Mouse (Mus musculus) skeletal muscle tissue, adult 2 months (tissue): ENCODE data around the gene Ccdc15.

ENCODE experiments used
- DNase-seq: peaks from one replicate; pipeline ENCODE4 v3.0.0-alpha.2; 2012; ENCODE audit warnings: low read depth, low spot score

Ccdc15 gene

GRCm38 (mm10) chr9:37232201-37233195 lies 115.7 kb downstream of the Ccdc15 start:
- no peak for DNase-seq

DNA sequence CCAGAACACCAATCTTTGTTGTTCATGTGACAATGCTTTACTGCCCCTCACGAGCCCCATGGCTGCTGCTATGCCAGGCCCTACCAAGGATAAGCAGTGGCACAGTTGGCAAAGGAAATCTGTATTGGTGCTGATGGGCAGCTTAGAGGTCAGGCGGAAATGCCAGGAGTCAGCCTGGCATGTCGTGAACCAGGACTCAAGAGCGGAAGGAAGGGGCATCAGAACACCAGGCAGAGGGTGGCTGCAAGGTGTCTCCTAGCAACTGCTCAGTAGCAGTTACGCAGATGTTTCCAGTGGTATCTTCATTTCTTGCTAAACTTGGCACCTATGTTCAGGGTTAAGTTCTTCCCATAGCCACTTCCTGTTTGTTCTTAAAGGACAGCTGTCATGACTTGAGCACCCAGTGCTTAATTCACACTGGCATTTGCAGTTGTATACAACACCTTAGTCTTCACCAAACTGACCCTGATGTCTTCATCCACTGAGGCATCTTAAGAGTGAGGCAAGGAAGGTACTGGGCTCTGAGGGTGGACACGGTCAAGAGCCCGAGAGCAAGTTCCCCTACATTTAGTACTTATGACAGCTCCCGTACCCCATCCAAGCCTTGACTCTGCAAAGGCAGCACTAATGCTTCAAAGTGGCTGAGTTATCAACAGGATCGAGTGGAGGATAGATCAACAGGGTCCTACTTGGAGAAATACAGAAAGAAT lies 117.6 kb downstream of the Ccdc15 start:
- no peak for DNase-seq

GRCm38 (mm10) chr9:37229880-37230325 lies 118.3 kb downstream of the Ccdc15 start:
- DNase-seq, result peak; percentile 74
